Mouse (Mus musculus): ENCODE data around the gene Catsperz.

DNA sequence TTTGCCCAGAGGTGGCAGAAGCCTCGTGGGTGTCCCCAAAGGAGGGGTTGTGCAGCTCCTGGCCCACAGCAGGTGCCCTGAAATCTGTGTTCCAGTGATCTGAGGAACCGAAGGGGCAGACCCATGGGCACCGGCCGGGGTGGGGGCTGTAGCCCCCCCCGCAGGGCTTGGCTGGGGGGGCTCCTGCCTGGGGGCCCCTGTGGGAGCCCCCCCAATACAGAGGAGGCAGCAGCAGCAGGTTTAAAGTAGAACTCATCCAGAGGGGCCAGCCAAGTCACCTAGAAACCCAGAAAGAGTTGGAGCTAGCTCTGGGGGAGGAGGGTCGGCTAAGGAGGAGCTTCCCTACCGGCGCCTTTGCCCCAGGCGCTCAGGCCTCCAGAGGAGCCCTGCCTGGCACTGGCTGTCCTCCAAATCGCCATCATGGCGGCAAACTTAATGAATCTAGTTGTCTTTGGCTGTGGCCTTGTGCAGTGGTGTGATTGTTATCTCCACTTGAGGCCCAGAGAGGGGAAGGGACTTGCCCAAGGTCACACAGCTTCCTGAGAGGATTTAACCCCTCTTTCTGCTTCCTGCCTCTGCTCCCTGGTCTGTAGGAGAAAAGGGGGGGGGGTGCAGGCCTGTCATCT, 45.4 kb upstream of the Catsperz start:
- TF ChIP-seq CTCF (IDR thresholded peaks at IDR 0.05; ENCODE audit: borderline replicate concordance, control insufficient read depth, extremely low read depth, insufficient read depth, low read length, poor library complexity) (no peak), POLR2A (IDR thresholded peaks at IDR 0.05; ENCODE audit: control insufficient read depth, extremely low read depth, insufficient read depth, low read length, poor library complexity) (no peak)
